Mouse (Mus musculus): ENCODE measurements at regions not wholly inside any gene's neighbourhood (a gene's known extent, or its start where the extent isn't known, plus 50 kb on each side); places are given as distances from the start of the nearest gene placed in this dataset.

- Histone ChIP-seq H3K4me3 (ENCODE audit: low read depth, low read length) (no peak overlapping the region), H3K4me1 (ENCODE audit: insufficient read depth) (no peaks in the 10 kb centered on the region), H3K36me3 (ENCODE audit: insufficient read depth) (no peaks in the 10 kb centered on the region), H3K9me3 (ENCODE audit: low read length) (no peaks in the 10 kb centered on the region), H3K4me2 (ENCODE audit: low read depth) (no peak overlapping the region), H3K27ac (ENCODE audit: low read depth, low read length) (no peak overlapping the region), H3K9ac (no peak overlapping the region), H3K27me3 (ENCODE audit: insufficient read depth, low read length) (no peaks in the 10 kb centered on the region)
- TF ChIP-seq CTCF (IDR thresholded peaks at IDR 0.05; ENCODE audit: low read depth) = no peak
- WGBS = 65% methylated on average over 2 of the region's 2 CpGs
- ATAC-seq = no peak
- no peak for DNase-seq
These were observed 84.2 kb upstream of the Usp38 start for GRCm38 (mm10) chr8:81098963-81099362.

GRCm38 (mm10) chr8:81097076-81097819 lies 82.5 kb upstream of the Usp38 start:
- Histone ChIP-seq H3K9me3 (ENCODE audit: low read length) (no peaks in the 10 kb centered on the region), H3K27ac (ENCODE audit: low read depth, low read length) (no peak overlapping the region), H3K4me1 (ENCODE audit: insufficient read depth) (no peaks in the 10 kb centered on the region), H3K27me3 (ENCODE audit: insufficient read depth, low read length) (no peaks in the 10 kb centered on the region), H3K9ac (no peak overlapping the region), H3K4me3 (ENCODE audit: low read depth, low read length) (no peak overlapping the region), H3K4me2 (ENCODE audit: low read depth) (no peak overlapping the region), H3K36me3 (ENCODE audit: insufficient read depth) (no peaks in the 10 kb centered on the region)
- WGBS = 62% methylated on average over 9 of the region's 9 CpGs
- ATAC-seq (no peak), DNase-seq (no peak)
- TF ChIP-seq CTCF (IDR thresholded peaks at IDR 0.05; ENCODE audit: low read depth) = no peak

GRCm38 (mm10) chr8:81095237-81095636 lies 80.5 kb upstream of the Usp38 start:
- no peak for DNase-seq
- 81% methylated on average over 2 of the region's 2 CpGs for WGBS

GRCm38 (mm10) chr8:81080865-81081637 lies 66.3 kb upstream of the Usp38 start:
- H3K27ac ChIP-seq (ENCODE audit: low read depth, low read length) = no peak overlapping the region
- no peak overlapping the region for H3K9ac ChIP-seq
- DNase-seq (no peak), ATAC-seq (no peak; the same call in 1 of the 2 replicates)
- no peaks in the 10 kb centered on the region for H3K36me3 ChIP-seq (ENCODE audit: insufficient read depth)
- H3K27me3 ChIP-seq (ENCODE audit: insufficient read depth, low read length) = no peaks in the 10 kb centered on the region
- no peak overlapping the region for H3K4me3 ChIP-seq (ENCODE audit: low read depth, low read length)
- 71% methylated on average over 12 of the region's 12 CpGs for WGBS
- no peak overlapping the region for H3K4me2 ChIP-seq (ENCODE audit: low read depth)
- H3K4me1 ChIP-seq (ENCODE audit: insufficient read depth) = no peaks in the 10 kb centered on the region
- no peak for TF ChIP-seq CTCF (IDR thresholded peaks at IDR 0.05; ENCODE audit: low read depth)
- H3K9me3 ChIP-seq (ENCODE audit: low read length) = no peaks in the 10 kb centered on the region

More at GRCm38 (mm10) chr8:81095237-81095636, 80.5 kb upstream of the Usp38 start:
- no peak overlapping the region for H3K27ac ChIP-seq (ENCODE audit: low read depth, low read length)
- H3K4me3 ChIP-seq (ENCODE audit: low read depth, low read length) = no peak overlapping the region
- H3K9me3 ChIP-seq (ENCODE audit: low read length) = no peaks in the 10 kb centered on the region
- no peaks in the 10 kb centered on the region for H3K4me1 ChIP-seq (ENCODE audit: insufficient read depth)
- no peaks in the 10 kb centered on the region for H3K36me3 ChIP-seq (ENCODE audit: insufficient read depth)
- H3K27me3 ChIP-seq (ENCODE audit: insufficient read depth, low read length) = no peaks in the 10 kb centered on the region
- H3K9ac ChIP-seq = no peak overlapping the region
- H3K4me2 ChIP-seq (ENCODE audit: low read depth) = no peak overlapping the region
- no peak for TF ChIP-seq CTCF (IDR thresholded peaks at IDR 0.05; ENCODE audit: low read depth)
- ATAC-seq = no peak

GRCm38 (mm10) chr8:81079887-81080300 lies 65.2 kb upstream of the Usp38 start:
- no peak overlapping the region for H3K9ac ChIP-seq
- H3K36me3 ChIP-seq (ENCODE audit: insufficient read depth) = no peaks in the 10 kb centered on the region
- H3K4me2 ChIP-seq (ENCODE audit: low read depth) = no peak overlapping the region
- ATAC-seq = no peak
- H3K27me3 ChIP-seq (ENCODE audit: insufficient read depth, low read length) = no peaks in the 10 kb centered on the region
- no peak for TF ChIP-seq CTCF (IDR thresholded peaks at IDR 0.05; ENCODE audit: low read depth)
- no peak overlapping the region for H3K27ac ChIP-seq (ENCODE audit: low read depth, low read length)
- no peaks in the 10 kb centered on the region for H3K4me1 ChIP-seq (ENCODE audit: insufficient read depth)
- WGBS = 77% methylated on average over 8 of the region's 8 CpGs
- H3K4me3 ChIP-seq (ENCODE audit: low read depth, low read length) = no peak overlapping the region
- no peak for DNase-seq
- no peaks in the 10 kb centered on the region for H3K9me3 ChIP-seq (ENCODE audit: low read length)

GRCm38 (mm10) chr8:81069080-81069840 lies 54.5 kb upstream of the Usp38 start:
- ATAC-seq (no peak), DNase-seq (no peak)
- Histone ChIP-seq H3K36me3 (ENCODE audit: insufficient read depth) (no peaks in the 10 kb centered on the region), H3K4me3 (ENCODE audit: low read depth, low read length) (no peak overlapping the region), H3K9ac (no peak overlapping the region), H3K27ac (ENCODE audit: low read depth, low read length) (no peak overlapping the region), H3K27me3 (ENCODE audit: insufficient read depth, low read length) (no peaks in the 10 kb centered on the region), H3K9me3 (ENCODE audit: low read length) (no peaks in the 10 kb centered on the region), H3K4me2 (ENCODE audit: low read depth) (no peak overlapping the region), H3K4me1 (ENCODE audit: insufficient read depth) (no peaks in the 10 kb centered on the region)
- WGBS = 72% methylated on average over 5 of the region's 5 CpGs
- TF ChIP-seq CTCF (IDR thresholded peaks at IDR 0.05; ENCODE audit: low read depth) = no peak
